Mouse (Mus musculus) spleen, postnatal 10 days (tissue): Measurements from ENCODE around the gene Dhdh.
"Not testable (repeated sequence)": the region's sequence is repeated elsewhere in the genome, so short reads cannot be mapped to it uniquely, and the experiment has no call there.

ENCODE experiments used
- DNase-seq, 2 experiments: peaks; one replicate each; pipeline ENCODE4 v3.0.0; 2021 to 2022; ENCODE audit warnings: low spot score in 2 of 2

Dhdh gene

GRCm38 (mm10) chr7:45488293-45489204 lies at the start of gene Dhdh:
Dhdh (minus strand) TSS chr7:45488805.
- DNase-seq = peak; percentile 49 to 71

DNA sequence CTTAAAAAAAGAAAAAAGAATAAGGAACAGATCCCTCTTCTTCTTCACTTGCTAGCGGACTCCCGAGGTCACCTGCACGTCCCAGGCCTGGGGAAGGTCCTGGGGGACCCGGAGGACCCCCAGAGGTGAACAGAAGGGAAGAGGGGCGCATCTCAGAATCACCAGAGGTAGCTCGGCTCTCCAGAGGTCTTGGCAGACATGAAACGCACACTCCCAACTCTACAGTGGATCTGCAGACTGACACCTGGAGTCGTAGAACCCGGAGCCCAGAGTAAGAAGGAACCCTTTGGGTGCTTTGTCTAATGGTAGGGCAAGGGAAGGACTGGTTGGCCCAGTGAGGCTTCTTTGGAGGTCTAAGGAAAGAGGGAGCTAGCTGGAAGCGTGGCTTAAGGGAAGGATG lies 49.0 kb upstream of the Dhdh start:
- DNase-seq = no peak

- DNase-seq = no peak
Observed at GRCm38 (mm10) chr7:45535676-45536075, 47.1 kb upstream of the Dhdh start.

DNA sequence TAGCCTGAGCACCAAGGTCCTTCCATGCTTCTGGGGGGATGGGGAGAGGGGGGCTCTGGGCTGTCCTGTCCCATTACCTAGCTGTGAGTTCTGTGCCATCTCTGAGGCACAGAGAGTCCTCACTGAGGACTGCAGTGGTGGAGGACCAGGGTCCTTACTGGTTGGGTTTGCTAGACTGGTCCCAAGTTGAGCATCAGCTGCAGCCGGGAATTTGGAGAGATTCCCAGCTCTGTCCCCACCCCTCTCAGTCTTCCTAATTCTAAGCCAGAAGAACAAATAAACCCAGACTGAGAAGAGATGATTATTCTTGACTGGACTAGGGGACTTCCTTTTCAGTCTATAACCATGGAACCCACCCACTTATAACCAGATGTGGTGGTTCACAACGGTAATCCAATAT lies 42.0 kb upstream of the Dhdh start:
- DNase-seq = no peak

GRCm38 (mm10) chr7:45529461-45529860 lies 40.9 kb upstream of the Dhdh start:
- no peak for DNase-seq

- DNase-seq = not testable (repeated sequence)
Observed at GRCm38 (mm10) chr7:45527169-45527568, 38.6 kb upstream of the Dhdh start.

DNA sequence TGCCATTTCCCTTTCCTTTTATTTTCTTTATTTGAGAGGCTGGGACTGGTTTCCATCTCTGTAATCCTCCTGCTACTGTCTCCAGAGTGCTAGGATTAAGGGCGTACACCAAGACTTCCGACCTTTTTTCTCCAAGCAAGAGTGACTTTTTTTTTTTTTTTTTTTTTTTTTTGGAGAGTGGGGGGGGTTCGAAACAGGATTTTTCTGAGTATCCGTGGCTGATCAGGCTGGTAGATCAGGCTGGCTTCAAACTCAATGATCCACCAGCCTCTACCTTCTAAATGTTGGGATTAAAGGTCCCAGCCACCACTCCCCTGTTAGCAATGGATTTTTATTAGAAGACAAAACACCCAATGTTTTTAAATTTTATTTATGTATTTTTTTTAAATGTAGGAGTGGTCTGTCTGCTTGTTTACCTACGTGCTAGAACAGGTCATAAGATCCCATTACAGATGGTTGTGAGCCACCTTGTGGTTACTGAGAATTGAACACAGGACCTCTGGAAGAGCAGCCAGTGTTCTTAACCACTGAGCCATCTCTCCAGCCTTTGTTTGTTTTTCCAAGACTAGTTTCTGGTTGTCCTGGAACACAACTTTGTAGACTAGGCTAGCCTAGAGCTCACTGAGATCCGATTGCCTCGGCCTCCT lies 38.0 kb upstream of the Dhdh start:
- DNase-seq = peak; percentile 26 to 40

GRCm38 (mm10) chr7:45525809-45526473 lies 37.3 kb upstream of the Dhdh start, which contains the start of the genes Ppp1r15a and Plekha4:
Ppp1r15a (minus strand) TSS chr7:45526268.
Plekha4 (plus strand) TSS chr7:45526330.
- DNase-seq = peak; percentile 96 to 99

DNA sequence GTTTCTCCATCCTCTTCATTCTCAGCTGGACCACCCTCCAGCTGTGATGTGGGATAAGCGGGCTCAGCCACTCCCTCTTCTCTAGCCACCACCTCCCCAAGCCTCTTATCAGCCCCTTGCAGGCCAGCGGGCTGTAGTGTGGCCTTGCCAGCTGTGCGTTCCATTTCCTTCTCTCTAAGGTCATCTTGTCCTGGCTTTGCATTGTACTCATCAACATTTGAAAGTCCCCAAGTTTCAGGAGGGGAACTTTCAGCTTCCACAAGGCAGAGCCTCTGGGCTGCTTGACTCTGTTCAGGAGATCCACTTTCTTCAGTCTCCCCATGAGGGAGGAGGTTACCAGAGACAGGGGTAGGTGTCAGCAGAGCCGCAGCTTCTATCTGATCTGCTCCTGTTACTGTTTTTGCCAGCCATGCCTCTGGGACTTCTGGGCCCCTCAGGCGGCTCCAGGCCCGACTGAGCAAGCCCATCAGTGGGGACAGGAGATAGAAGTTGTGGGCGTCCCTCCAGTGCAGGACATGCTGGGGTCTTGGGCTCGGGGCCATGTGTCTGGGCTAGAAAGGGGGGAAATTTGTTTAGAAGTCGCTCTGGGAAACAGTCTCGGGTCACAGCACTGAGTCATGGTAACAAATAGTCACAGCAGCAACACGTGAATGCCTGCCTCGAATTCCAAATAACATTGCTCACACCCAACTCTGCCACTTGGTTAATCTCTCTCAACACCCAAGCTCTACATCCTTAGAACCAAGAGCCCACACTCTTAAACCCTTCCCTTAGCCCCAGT lies 36.4 kb upstream of the Dhdh start:
- DNase-seq = peak; percentile 81 to 88

GRCm38 (mm10) chr7:45523678-45524170 lies 35.1 kb upstream of the Dhdh start:
- DNase-seq = peak in 1 of 2 experiments; percentile 29

DNA sequence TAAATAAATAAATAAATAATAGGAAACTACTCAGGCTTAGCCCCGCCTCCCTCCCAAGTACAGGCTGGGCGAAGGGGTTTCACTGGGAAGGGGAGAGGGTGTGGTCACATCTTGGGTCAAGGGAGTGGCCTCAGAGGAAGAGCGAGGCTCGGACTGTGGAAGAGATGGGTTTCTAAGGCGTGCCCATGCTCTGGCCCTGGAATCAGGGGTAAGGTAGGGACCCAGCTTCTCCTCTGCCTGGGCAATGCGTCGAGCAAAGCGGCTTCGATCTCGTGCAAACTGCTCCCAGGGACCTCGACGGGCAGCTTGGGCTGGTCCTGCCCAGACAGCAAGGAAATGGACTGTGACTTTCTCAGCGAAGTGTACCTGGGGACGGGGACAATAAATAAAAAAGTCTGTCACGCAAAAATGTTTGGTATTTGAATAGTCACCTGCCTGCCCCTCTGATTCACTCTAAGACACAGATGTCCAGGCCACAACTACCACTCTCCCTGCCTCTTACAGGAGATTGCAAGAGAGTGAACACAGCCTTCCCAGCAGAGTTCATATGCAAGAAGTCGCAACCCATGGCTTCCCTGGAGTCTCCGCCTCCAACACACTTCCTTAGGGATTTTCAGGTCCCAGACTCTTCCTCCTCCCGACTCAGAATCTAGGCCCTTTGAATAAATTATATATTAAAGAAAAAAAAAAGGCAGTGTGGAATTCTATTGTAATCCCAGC lies 34.5 kb upstream of the Dhdh start:
- DNase-seq = peak in 1 of 2 experiments; percentile 40

GRCm38 (mm10) chr7:45522194-45522752 lies 33.7 kb upstream of the Dhdh start:
- no peak for DNase-seq

DNA sequence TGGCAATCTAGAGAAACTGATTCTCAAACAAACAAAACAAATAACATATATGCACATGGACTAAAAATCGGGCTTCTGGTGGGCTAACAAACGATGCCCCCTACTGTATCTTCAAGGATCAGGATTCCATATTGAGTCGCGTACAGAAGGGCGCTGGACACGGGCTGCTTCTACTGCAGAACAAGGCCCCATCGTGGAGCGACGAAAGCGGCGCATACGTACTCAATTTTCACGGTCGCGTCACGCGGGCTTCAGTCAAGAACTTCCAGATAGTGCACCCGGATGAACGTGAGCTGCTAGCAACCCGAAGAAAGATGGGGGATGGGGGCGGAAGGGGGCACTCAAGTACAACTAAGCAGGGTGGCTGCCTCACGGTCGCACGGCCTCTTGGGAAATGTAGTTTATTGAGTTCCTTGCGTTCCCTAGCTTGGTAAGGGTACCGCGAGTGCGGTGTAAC lies 33.2 kb upstream of the Dhdh start:
- peak; percentile 77 to 90 for DNase-seq

- DNase-seq = no peak
Observed at GRCm38 (mm10) chr7:45520605-45521004, 32.0 kb upstream of the Dhdh start.

GRCm38 (mm10) chr7:45519345-45520120 lies 30.9 kb upstream of the Dhdh start:
- peak in 1 of 2 experiments; percentile 49 for DNase-seq

- DNase-seq = no peak
Observed at GRCm38 (mm10) chr7:45518618-45519017, 30.0 kb upstream of the Dhdh start.

DNA sequence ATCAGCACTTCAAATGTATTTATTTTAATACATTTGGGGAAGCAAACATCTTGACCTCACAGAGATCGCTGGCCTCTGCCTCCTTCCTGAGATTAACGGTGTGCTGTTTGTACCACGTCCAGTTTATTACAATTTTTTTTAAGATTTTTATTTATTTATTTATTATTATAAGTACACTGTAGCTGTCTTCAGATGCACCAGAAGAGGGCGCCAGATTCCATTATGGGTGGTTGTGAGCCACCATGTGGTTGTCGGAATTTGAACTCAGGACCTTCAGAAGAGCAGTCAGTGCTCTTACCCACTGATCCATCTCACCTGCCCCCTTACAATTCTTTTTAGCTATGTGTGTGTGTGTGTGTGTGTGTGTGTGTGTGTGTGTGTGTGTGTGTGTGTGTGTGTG lies 28.2 kb upstream of the Dhdh start:
- not testable (repeated sequence) for DNase-seq

GRCm38 (mm10) chr7:45515436-45515835 lies 26.8 kb upstream of the Dhdh start:
- DNase-seq = peak in 1 of 2 experiments; percentile 50

- no peak for DNase-seq
Observed at GRCm38 (mm10) chr7:45514411-45514810, 25.8 kb upstream of the Dhdh start.
